Mouse (Mus musculus): ENCODE results near the gene Fndc3a.

Fndc3a gene

GRCm38 (mm10) chr14:72709710-72710340 is at the start of gene Fndc3a:
Gene Fndc3a (minus strand): TSS chr14:72710003.
- peak; percentile 87 for DNase-seq

- DNase-seq: no peak
Observed at GRCm38 (mm10) chr14:72752893-72753292, 43.1 kb upstream of the Fndc3a start.

GRCm38 (mm10) chr14:72750426-72751182 is 40.8 kb upstream of the Fndc3a start:
- DNase-seq: no peak

- DNase-seq: no peak
Observed at GRCm38 (mm10) chr14:72748331-72748730, 38.5 kb upstream of the Fndc3a start.

GRCm38 (mm10) chr14:72741667-72742066 is 31.9 kb upstream of the Fndc3a start:
- no peak for DNase-seq

GRCm38 (mm10) chr14:72740336-72740735 is 30.5 kb upstream of the Fndc3a start:
- DNase-seq: no peak

GRCm38 (mm10) chr14:72739484-72740208 is 29.8 kb upstream of the Fndc3a start:
- no peak for DNase-seq

- no peak for DNase-seq
Observed at GRCm38 (mm10) chr14:72738776-72739175, 29.0 kb upstream of the Fndc3a start.

GRCm38 (mm10) chr14:72738217-72738616 is 28.4 kb upstream of the Fndc3a start:
- DNase-seq: no peak

- DNase-seq: no peak
Observed at GRCm38 (mm10) chr14:72725865-72726264, 16.1 kb upstream of the Fndc3a start.

GRCm38 (mm10) chr14:72722274-72723053 is 12.7 kb upstream of the Fndc3a start:
- DNase-seq: no peak

- no peak for DNase-seq
Observed at GRCm38 (mm10) chr14:72716175-72716574, 6.4 kb upstream of the Fndc3a start.

- no peak for DNase-seq
Observed at GRCm38 (mm10) chr14:72711130-72711529, 1.3 kb upstream of the Fndc3a start.

- DNase-seq: peak; percentile 48
Observed at GRCm38 (mm10) chr14:72710341-72711027, 681 bp upstream of the Fndc3a start.

GRCm38 (mm10) chr14:72709091-72709709 is 603 bp downstream of the Fndc3a start:
- DNase-seq: no peak

- no peak for DNase-seq
Observed at GRCm38 (mm10) chr14:72708581-72708991, 1.2 kb downstream of the Fndc3a start.

- no peak for DNase-seq
Observed at GRCm38 (mm10) chr14:72700056-72700455, 9.7 kb downstream of the Fndc3a start.

- no peak for DNase-seq
Observed at GRCm38 (mm10) chr14:72691406-72691805, 18.4 kb downstream of the Fndc3a start.

GRCm38 (mm10) chr14:72689525-72689924 is 20.3 kb downstream of the Fndc3a start:
- DNase-seq: no peak

- no peak for DNase-seq
Observed at GRCm38 (mm10) chr14:72684857-72685370, 24.9 kb downstream of the Fndc3a start.

GRCm38 (mm10) chr14:72677247-72677646 is 32.6 kb downstream of the Fndc3a start:
- DNase-seq: no peak

- no peak for DNase-seq
Observed at GRCm38 (mm10) chr14:72671911-72672310, 37.9 kb downstream of the Fndc3a start.
